Mouse (Mus musculus) limb, embryonic 14.5 days (tissue): ENCODE data around the gene Ntn1. TPM values are rescaled to one million over a fixed set of nuclear protein-coding genes. Genes with fewer than 3 reads are reported as not detected.

Source experiments
- ATAC-seq: fragments of 200-750 bp; cut with Nextera tagmentation; 2 replicates; pipeline ENCODE4 v1.8.0; 2017; ENCODE audit warnings: low read depth, moderate number of reproducible peaks, moderate TSS enrichment; ENCODE audit not compliant: low FRiP score
- DNase-seq: peaks from one replicate; pipeline ENCODE4 v3.0.0-alpha.2; 2015; ENCODE audit warnings: low spot score
- H3K27ac ChIP-seq: fragments of 300-500 bp; sonication (generic); replicated peaks from 2 replicates; pipeline ENCODE4 v1.5.1; 2014; ENCODE audit warnings: low read depth, mild to moderate bottlenecking, low read length, moderate library complexity, mixed read lengths
- H3K27me3 ChIP-seq: fragments of 300-500 bp; sonication (generic); 2 replicates; pipeline ENCODE4 v1.6.1; 2014; ENCODE audit warnings: low read length, mixed read lengths; ENCODE audit not compliant: control insufficient read depth, insufficient read depth
- H3K36me3 ChIP-seq: fragments of 300-500 bp; sonication (generic); 2 replicates; pipeline ENCODE4 v1.6.1; 2014; ENCODE audit warnings: mild to moderate bottlenecking, low read length, moderate library complexity, mixed read lengths; ENCODE audit not compliant: control insufficient read depth, insufficient read depth
- H3K4me1 ChIP-seq: fragments of 300-500 bp; sonication (generic); 2 replicates; pipeline ENCODE4 v1.6.1; 2014; ENCODE audit warnings: antibody characterized with exemption, low read length, mixed read lengths; ENCODE audit not compliant: control insufficient read depth, insufficient read depth
- H3K4me2 ChIP-seq: fragments of 300-500 bp; sonication (generic); replicated peaks from 2 replicates; pipeline ENCODE4 v1.6.1; 2014; ENCODE audit warnings: low read depth, mild to moderate bottlenecking, low read length, moderate library complexity; ENCODE audit not compliant: severe bottlenecking
- H3K4me3 ChIP-seq: fragments of 300-500 bp; sonication (generic); replicated peaks from 2 replicates; pipeline ENCODE4 v1.5.1; 2014; ENCODE audit warnings: low read length
- H3K9ac ChIP-seq: fragments of 300-500 bp; sonication (generic); 2 replicates; pipeline ENCODE4 v1.6.1; 2014; ENCODE audit warnings: mild to moderate bottlenecking, low read depth, low read length, moderate library complexity; ENCODE audit not compliant: severe bottlenecking
- H3K9me3 ChIP-seq: fragments of 300-500 bp; sonication (generic); 2 replicates; pipeline ENCODE4 v1.6.1; 2016; ENCODE audit warnings: low read length; ENCODE audit not compliant: control insufficient read depth
- POLR2A ChIP-seq: fragments of 200-500 bp; IDR thresholded peaks from 2 replicates; pipeline ENCODE4 v1.8.0; 2012; ENCODE audit warnings: inconsistent platforms, mild to moderate bottlenecking, moderate library complexity, borderline replicate concordance; ENCODE audit not compliant: insufficient read depth, insufficient read length; ENCODE audit errors: extremely low read depth
- WGBS: fragments of 180-500 bp; shearing (Covaris S2); extraction: QIAGEN DNeasy Blood & Tissue Kit; methylation state at CpG from one replicate; pipeline ENCODE4 v1.1.7; 2014; 5-methylcytosine and 5-hydroxymethylcytosine counted together
- polyA plus RNA-seq, 2 experiments: library from polyadenylated mRNA; depleted of rRNA in 1 of 2; stranded (reverse) in 1 of 2; unstranded in 1 of 2; fragments of >200 nt; fragmentation: Nextera tagmentation in 1 of 2; extraction: Ambion mirVana in 1 of 2; gene quantifications; 2 replicates each; pipeline versions ENCODE4 v1.2.1 to v1.2.3; 2012 to 2014

Gene Ntn1
- polyA plus RNA-seq (2012; rRNA removed) (18.5 and 22.0 TPM in 2 replicates), polyA plus RNA-seq (2014; fragmentation: Nextera tagmentation; extraction: Ambion mirVana) (3.5 and 4.7 TPM in 2 replicates)

- peak within 1 kb of the TSS; percentile 45 for H3K9ac ChIP-seq
- H3K4me1 ChIP-seq = peaks cover 9% of the 10 kb centered on the region
- peak within 1 kb of the TSS; percentile 95 for H3K4me2 ChIP-seq
- ATAC-seq (no peak), DNase-seq (no peak)
- H3K9me3 ChIP-seq = 0 out of 2 replicates have a peak, but pooled peaks cover 4% of the 10 kb centered on the region
- no peaks in the 10 kb centered on the region for H3K36me3 ChIP-seq
- H3K27ac ChIP-seq = no peak within 1 kb of the TSS
- no peak for TF ChIP-seq POLR2A
- peak within 1 kb of the TSS; percentile 52 for H3K4me3 ChIP-seq
- 15% methylated on average over 11 of the region's 11 CpGs for WGBS
- H3K27me3 ChIP-seq = peaks cover 68% of the 10 kb centered on the region
These were observed at the start of gene Ntn1 for GRCm38 (mm10) chr11:68400727-68401219. Gene Ntn1, minus strand, starts transcription at chr11:68400823.

- no peaks in the 10 kb centered on the region for H3K9me3 ChIP-seq
- no peak for TF ChIP-seq POLR2A
- H3K27me3 ChIP-seq = no peaks in the 10 kb centered on the region
- WGBS = 82% methylated on average over 7 of the region's 7 CpGs
- H3K4me3 ChIP-seq = no peak overlapping the region
- 0 out of 2 replicates have a peak, but pooled peaks cover 4% of the 10 kb centered on the region for H3K4me1 ChIP-seq
- H3K4me2 ChIP-seq = no peak overlapping the region
- ATAC-seq (no peak), DNase-seq (no peak)
- H3K36me3 ChIP-seq = no peaks in the 10 kb centered on the region
- no peak overlapping the region for H3K27ac ChIP-seq
- H3K9ac ChIP-seq = no peak overlapping the region
These were observed 47.7 kb upstream of the Ntn1 start for GRCm38 (mm10) chr11:68448356-68448755.

GRCm38 (mm10) chr11:68447242-68447641, 46.6 kb upstream of the Ntn1 start:
- H3K9ac ChIP-seq = no peak overlapping the region
- ATAC-seq = no peak

GRCm38 (mm10) chr11:68446547-68446946, 45.9 kb upstream of the Ntn1 start:
- 0 out of 2 replicates have a peak, but pooled peaks cover 4% of the 10 kb centered on the region for H3K4me1 ChIP-seq
- no peaks in the 10 kb centered on the region for H3K27me3 ChIP-seq
- H3K9ac ChIP-seq = no peak overlapping the region
- no peak overlapping the region for H3K4me2 ChIP-seq
- no peak for TF ChIP-seq POLR2A
- WGBS = 89% methylated on average over 4 of the region's 4 CpGs
- H3K4me3 ChIP-seq = no peak overlapping the region
- no peak for DNase-seq
- H3K9me3 ChIP-seq = no peaks in the 10 kb centered on the region
- ATAC-seq = no peak
- no peak overlapping the region for H3K27ac ChIP-seq
- no peaks in the 10 kb centered on the region for H3K36me3 ChIP-seq

More at GRCm38 (mm10) chr11:68447242-68447641, 46.6 kb upstream of the Ntn1 start:
- H3K4me3 ChIP-seq = no peak overlapping the region
- no peaks in the 10 kb centered on the region for H3K27me3 ChIP-seq
- no peaks in the 10 kb centered on the region for H3K36me3 ChIP-seq
- H3K9me3 ChIP-seq = no peaks in the 10 kb centered on the region
- TF ChIP-seq POLR2A = no peak
- DNase-seq = no peak
- H3K4me2 ChIP-seq = no peak overlapping the region
- no peak overlapping the region for H3K27ac ChIP-seq
- 0 out of 2 replicates have a peak, but pooled peaks cover 4% of the 10 kb centered on the region for H3K4me1 ChIP-seq
- WGBS = 89% methylated on average over 2 of the region's 2 CpGs

- H3K27ac ChIP-seq = no peak overlapping the region
- no peak overlapping the region for H3K9ac ChIP-seq
- H3K27me3 ChIP-seq = no peaks in the 10 kb centered on the region
- no peak overlapping the region for H3K4me2 ChIP-seq
- WGBS = 78% methylated on average over 4 of the region's 4 CpGs
- no peaks in the 10 kb centered on the region for H3K9me3 ChIP-seq
- ATAC-seq = no peak
- TF ChIP-seq POLR2A = no peak
- H3K4me1 ChIP-seq = 0 out of 2 replicates have a peak, but pooled peaks cover 2% of the 10 kb centered on the region
- DNase-seq = no peak
- no peak overlapping the region for H3K4me3 ChIP-seq
- no peaks in the 10 kb centered on the region for H3K36me3 ChIP-seq
These were observed 45.3 kb upstream of the Ntn1 start for GRCm38 (mm10) chr11:68445901-68446300.
